Mouse (Mus musculus) adrenal gland, postnatal 36 days (tissue): ENCODE results near the gene Washc4. TPM values are rescaled to one million over a fixed set of nuclear protein-coding genes. Genes with fewer than 3 reads are reported as not detected.

Experiments
- DNase-seq, 2 experiments: peaks; one replicate each; pipeline ENCODE4 v3.0.0; 2021; ENCODE audit warnings: mixed read lengths in 1 of 2
- total RNA-seq, 2 experiments: library from RNA; stranded (reverse); gene quantifications; 2 replicates each; pipeline ENCODE4 v1.2.3; 2021

The Washc4 gene
- total RNA-seq, 2 experiments from 2014 or later: 26.1 to 29.8 TPM

DNA sequence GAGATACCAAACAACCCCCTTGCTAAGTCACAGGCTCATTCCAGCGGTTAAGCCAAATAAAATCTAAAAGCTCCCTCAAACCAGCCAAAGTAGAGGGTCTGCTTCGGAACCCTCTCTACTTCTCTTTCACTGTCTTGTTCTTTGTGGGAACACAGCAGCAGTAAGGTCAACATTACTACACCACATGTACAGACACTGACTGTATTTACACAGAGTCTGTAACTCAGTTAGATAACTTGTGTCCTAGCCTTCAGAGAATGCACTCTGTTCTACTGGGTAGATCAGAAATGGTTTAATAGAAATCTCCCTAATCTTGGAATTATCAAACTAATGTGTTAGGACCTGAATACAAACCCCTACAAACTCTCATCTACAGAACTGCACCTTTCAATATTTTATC is 92.6 kb downstream of the Washc4 start:
- no peak for DNase-seq

DNA sequence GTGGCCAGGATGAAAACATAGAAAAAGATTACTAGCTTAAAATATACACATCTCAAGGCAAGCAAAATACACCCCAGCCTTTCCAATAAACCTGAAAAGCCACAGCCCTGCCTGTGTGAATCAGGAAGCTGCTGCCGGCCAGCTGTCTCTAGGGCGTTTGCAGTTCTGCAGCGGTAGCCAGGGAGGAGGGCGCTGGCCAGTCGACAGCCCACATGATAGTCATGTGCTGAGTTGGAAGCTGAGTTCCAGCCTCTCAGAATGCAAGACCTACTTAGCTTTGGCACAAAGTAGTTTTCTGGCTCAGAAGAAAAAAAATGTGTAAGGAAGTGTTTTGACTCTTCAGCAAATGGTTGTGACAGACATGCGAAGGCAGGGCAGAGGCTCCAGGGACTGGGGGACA is 93.7 kb downstream of the Washc4 start:
- DNase-seq: peak; percentile 59 to 70

- no peak for DNase-seq
Observed at GRCm38 (mm10) chr10:83639881-83640386, 96.4 kb downstream of the Washc4 start.

- DNase-seq: no peak
Observed at GRCm38 (mm10) chr10:83641641-83642040, 98.1 kb downstream of the Washc4 start.

GRCm38 (mm10) chr10:83644167-83644566 is 100.6 kb downstream of the Washc4 start:
- DNase-seq: no peak

DNA sequence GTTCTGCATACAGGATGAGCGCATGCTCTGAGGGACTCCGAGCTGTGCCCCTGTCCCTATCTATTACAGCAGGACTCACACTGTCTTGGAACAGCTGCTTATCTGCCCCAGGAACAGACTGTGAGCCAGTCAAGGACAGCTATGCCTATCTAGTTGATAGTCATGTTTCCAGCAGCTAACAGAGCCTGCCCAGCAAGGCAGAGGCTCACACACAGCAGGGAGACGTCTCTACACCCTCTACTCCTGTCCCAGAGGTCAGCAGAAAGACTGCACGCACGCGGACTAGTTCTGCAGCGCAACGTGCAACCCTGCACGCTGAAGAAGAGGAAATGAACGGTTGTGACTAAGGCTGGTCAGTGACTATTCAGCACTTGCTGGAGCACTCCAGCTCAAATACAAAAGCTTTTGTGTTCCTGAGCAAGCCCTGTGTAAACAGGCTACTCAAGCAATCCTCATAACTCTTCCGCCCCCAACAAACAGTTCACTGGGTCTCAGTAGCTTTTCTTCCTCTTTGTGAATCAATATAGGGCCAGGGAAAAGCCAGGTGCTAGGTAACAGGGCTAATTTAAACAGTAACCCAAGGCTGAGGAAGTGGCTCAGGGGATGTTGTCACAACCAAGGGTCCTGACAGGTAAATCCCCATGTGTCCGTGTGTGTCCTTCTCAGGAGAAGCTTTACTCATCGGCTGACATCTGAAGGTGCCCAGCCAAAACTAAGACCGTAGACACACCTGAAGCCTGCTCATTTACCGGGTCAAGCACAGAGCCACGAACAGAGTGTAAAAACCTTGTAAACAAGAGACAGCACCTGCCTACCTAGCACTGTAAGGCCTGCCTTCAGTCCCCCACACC is 101.5 kb downstream of the Washc4 start:
- peak; percentile 60 to 70 for DNase-seq

GRCm38 (mm10) chr10:83645716-83645990 is 102.1 kb downstream of the Washc4 start:
- no peak for DNase-seq

Other genes with a start within 250 kb of the Washc4 start
- 10 to 100 TPM in 1 of 2 experiments, 1 to 10 TPM in 1; 7.5 to 11.9 TPM for gene Slc41a2, start 205.9 kb upstream of the Washc4 start, total RNA-seq
- gene D10Wsu102e, start 183.5 kb upstream of the Washc4 start, total RNA-seq: 1 to 10 TPM in 1 of 2 experiments, under 1 TPM in 1; 0.82 to 1.0 TPM
- under 1 TPM; 0.36 to 0.89 TPM for gene Aldh1l2, start 9.6 kb upstream of the Washc4 start, total RNA-seq
- 100 to 1,000 TPM in 1 of 2 experiments, 10 to 100 TPM in 1; 82.5 to 195 TPM for gene Appl2, start 105.0 kb downstream of the Washc4 start, total RNA-seq
- 10 to 100 TPM; 12.5 to 17.7 TPM for gene 1500009L16Rik, start 179.1 kb downstream of the Washc4 start, total RNA-seq